Mouse (Mus musculus) liver, adult 2 months (tissue): Measurements from ENCODE around the gene Rabif. TPM values are rescaled to one million over a fixed set of nuclear protein-coding genes. Genes with fewer than 3 reads are reported as not detected.

Source experiments
- DNase-seq: peaks from one replicate; pipeline ENCODE4 v3.0.0-alpha.2; 2011; ENCODE audit warnings: low read depth, low spot score; ENCODE audit errors: extremely low read depth
- H3K27ac ChIP-seq: fragments of 200-500 bp; replicated peaks from 2 replicates; pipeline ENCODE4 v1.5.1; 2012; ENCODE audit warnings: low read depth, mild to moderate bottlenecking, control low read depth, inconsistent platforms, low read length; ENCODE audit not compliant: insufficient read depth
- H3K27me3 ChIP-seq: fragments of 200-500 bp; 2 replicates; pipeline ENCODE4 v1.6.1; 2012; ENCODE audit warnings: mild to moderate bottlenecking, moderate library complexity, low read length, inconsistent platforms; ENCODE audit not compliant: control insufficient read depth, insufficient read depth
- H3K36me3 ChIP-seq: fragments of 200-500 bp; 2 replicates; pipeline ENCODE4 v1.6.1; 2012; ENCODE audit warnings: low read length, inconsistent platforms; ENCODE audit not compliant: control insufficient read depth, insufficient read depth
- H3K4me1 ChIP-seq: fragments of 200-500 bp; 2 replicates; pipeline ENCODE4 v1.6.1; 2011; ENCODE audit warnings: low read length; ENCODE audit not compliant: control insufficient read depth, insufficient read depth
- H3K4me3 ChIP-seq: fragments of 200-500 bp; 2 replicates; pipeline ENCODE4 v1.5.1; 2011; ENCODE audit warnings: low read depth, mild to moderate bottlenecking, control low read depth, low read length, moderate library complexity; ENCODE audit not compliant: insufficient read depth
- H3K79me2 ChIP-seq: fragments of 200-500 bp; 2 replicates; pipeline ENCODE4 v1.6.1; 2012; ENCODE audit warnings: inconsistent platforms, mild to moderate bottlenecking, low read length, moderate library complexity; ENCODE audit not compliant: control insufficient read depth, insufficient read depth
- H3K9ac ChIP-seq: fragments of 200-500 bp; 2 replicates; pipeline ENCODE4 v1.6.1; 2012; ENCODE audit warnings: low read depth, mild to moderate bottlenecking, control low read depth, inconsistent platforms, low read length
- CTCF ChIP-seq: fragments of 200-500 bp; IDR thresholded peaks from 2 replicates; pipeline ENCODE4 v1.5.1; 2011; ENCODE audit warnings: low read depth, low read length, control low read depth
- POLR2A ChIP-seq: fragments of 200-500 bp; IDR thresholded peaks from 2 replicates; pipeline ENCODE4 v1.6.1; 2011; ENCODE audit warnings: low read length, control low read depth; ENCODE audit not compliant: insufficient read depth; ENCODE audit errors: extremely low read depth
- WGBS: fragments of 180-500 bp; shearing (Covaris S2); methylation state at CpG from one replicate; pipeline ENCODE4 v1.1.7; 2018; 5-methylcytosine and 5-hydroxymethylcytosine counted together
- polyA plus RNA-seq: library from polyadenylated mRNA; depleted of rRNA; stranded (reverse); fragments of >200 nt; gene quantifications from 2 replicates; pipeline ENCODE4 v1.2.3, GENCODE M21; 2012
- total RNA-seq: library from RNA; depleted of rRNA; stranded (reverse); fragments of >200 nt; gene quantifications from 2 replicates; pipeline ENCODE4 v1.2.3, GENCODE M21; 2014

The Rabif gene
- total and polyA plus RNA-seq, 2 experiments: 5.9 to 10.6 TPM

DNA sequence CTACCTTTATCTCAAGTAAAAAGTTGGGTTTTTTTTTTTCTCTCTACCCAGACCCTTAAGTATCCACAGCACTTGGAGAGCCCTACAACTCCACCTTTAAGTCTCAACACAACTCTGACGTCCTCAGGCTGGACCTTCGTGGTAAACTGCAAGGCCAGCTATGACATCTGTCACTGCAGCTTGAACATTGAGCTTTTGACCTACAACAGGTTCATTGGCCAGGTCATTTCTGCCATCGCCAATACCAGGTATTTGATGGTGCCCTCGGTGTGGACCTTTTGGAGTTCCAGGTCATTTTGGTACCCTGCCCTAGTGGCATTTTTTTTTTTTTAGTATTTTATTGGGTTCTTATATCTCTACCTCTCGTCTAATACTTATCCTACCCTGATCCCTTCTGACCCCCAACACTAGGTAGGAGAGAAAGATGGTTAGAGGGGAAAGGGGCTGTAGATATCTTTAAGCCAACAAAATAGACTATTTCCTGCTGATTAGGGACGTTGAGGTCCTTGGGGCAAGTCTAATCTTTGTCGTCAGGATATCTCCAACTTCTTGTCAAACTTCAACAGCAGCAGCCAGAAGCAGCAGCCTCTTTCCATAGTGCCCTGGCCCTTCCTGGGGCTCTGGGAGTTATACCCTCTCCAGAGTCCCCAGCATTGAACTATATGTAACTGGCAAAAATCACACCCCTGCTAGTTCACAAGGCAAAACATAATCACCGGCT, 25.7 kb downstream of the Rabif start:
- peak overlapping the region; percentile 52 for H3K27ac ChIP-seq
- H3K36me3 ChIP-seq: no peaks in the 10 kb centered on the region
- no peak overlapping the region for H3K4me3 ChIP-seq
- DNase-seq: peak; percentile 92
- peaks cover 11% of the 10 kb centered on the region for H3K4me1 ChIP-seq
- no peak overlapping the region for H3K9ac ChIP-seq
- TF ChIP-seq CTCF: no peak
- no peak for TF ChIP-seq POLR2A
- no peaks in the 10 kb centered on the region for H3K27me3 ChIP-seq
- WGBS: 31% methylated on average over 8 of the region's 8 CpGs
- no peaks in the 10 kb centered on the region for H3K79me2 ChIP-seq

DNA sequence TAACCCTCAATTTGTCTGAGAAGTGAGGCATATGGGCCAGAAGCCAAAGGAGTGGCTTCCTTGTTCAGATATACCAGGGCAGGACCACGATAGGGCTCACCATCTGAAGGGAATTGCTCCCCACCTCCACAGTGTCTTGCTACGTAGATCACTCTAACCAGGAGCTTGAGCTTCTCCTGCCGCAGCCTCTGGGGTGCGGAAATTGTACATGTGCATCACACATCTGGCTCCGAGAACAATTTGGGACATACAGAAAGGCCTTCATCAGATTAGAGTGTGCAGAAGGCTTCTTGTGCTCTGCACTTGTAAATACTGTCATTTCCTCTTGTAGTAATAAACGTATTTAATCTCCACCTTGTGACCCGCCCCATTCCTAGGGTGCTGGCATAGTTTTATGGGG, 26.7 kb downstream of the Rabif start:
- Histone ChIP-seq H3K27me3 (no peaks in the 10 kb centered on the region), H3K27ac (no peak overlapping the region), H3K4me1 (peaks cover 11% of the 10 kb centered on the region), H3K36me3 (no peaks in the 10 kb centered on the region), H3K4me3 (no peak overlapping the region), H3K79me2 (no peaks in the 10 kb centered on the region), H3K9ac (no peak overlapping the region)
- 89% methylated on average over 7 of the region's 7 CpGs for WGBS
- no peak for TF ChIP-seq CTCF
- DNase-seq: no peak

DNA sequence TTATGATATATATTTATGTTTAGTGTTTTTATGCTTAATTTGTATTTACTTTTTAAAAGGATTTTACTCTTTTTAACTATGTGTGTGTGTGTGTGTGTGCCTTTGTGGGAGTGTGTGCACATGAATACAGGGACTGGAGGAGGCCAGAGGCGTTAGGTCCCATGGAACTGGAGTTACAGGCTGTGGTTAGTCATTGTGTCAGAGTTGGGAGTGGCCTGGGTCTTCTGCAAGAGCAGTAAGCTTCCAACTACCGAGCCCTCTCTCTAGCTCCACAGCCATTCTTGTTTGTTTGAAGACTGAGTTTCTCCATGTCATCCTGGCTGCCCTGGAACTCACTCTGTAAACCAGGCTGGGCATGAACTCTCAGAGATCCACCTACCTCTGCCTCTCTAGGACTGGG, 27.9 kb downstream of the Rabif start:
- H3K27me3 ChIP-seq: no peaks in the 10 kb centered on the region
- no peak overlapping the region for H3K9ac ChIP-seq
- WGBS: 30% methylated on average over 2 of the region's 2 CpGs
- TF ChIP-seq CTCF: no peak
- TF ChIP-seq POLR2A: no peak
- H3K27ac ChIP-seq: no peak overlapping the region
- H3K36me3 ChIP-seq: no peaks in the 10 kb centered on the region
- peaks cover 11% of the 10 kb centered on the region for H3K4me1 ChIP-seq
- H3K79me2 ChIP-seq: no peaks in the 10 kb centered on the region
- no peak overlapping the region for H3K4me3 ChIP-seq
- peak; percentile 31 for DNase-seq

DNA sequence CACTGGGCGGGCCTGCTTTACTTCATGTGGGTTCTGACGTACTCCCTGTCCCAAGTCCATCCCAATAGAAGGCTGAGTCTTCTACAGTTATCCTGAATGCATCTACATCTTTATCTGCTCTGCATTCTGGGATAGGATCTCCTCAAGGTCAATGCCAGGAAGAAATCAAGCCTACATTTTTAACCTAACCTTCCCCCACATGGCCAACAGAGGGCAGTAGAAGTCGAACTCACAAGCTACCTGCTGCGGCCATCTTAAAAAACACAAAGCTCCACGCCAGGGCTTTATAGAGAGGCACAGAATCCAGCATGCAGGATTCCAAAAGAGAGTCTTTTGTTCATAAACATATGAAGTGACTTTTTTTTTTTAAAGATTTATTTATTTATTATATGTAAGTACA, 30.0 kb downstream of the Rabif start:
- H3K36me3 ChIP-seq: no peaks in the 10 kb centered on the region
- H3K9ac ChIP-seq: no peak overlapping the region
- no peak overlapping the region for H3K27ac ChIP-seq
- peaks cover 7% of the 10 kb centered on the region; the same call in 1 of the 2 replicates for H3K4me1 ChIP-seq
- 78% methylated on average over 5 of the region's 5 CpGs for WGBS
- no peak overlapping the region for H3K4me3 ChIP-seq
- peak; percentile 25; the same call in 1 of the 2 replicates for TF ChIP-seq CTCF
- TF ChIP-seq POLR2A: no peak
- H3K79me2 ChIP-seq: no peaks in the 10 kb centered on the region
- peak; percentile 28 for DNase-seq
- H3K27me3 ChIP-seq: no peaks in the 10 kb centered on the region

DNA sequence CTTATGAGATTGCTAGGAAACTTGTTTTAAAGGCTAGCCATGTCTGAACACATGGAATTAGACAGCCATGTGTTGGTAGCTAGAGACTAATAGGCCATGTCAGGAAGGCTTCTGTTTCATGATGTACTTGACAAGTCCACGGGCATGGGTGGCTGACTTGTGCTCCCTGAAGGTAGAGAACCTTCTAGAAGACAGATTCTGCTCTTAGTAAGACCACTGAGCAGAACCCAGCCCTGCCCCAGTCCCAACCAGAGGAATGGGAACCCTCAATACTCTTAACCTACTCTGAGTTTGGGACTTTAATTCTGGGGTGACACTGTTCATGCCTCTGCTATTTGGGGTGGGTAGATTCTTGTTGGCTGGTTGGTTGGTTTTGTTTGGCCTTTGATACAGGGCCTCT, 30.6 kb downstream of the Rabif start:
- no peak for DNase-seq
- peaks cover 5% of the 10 kb centered on the region; the same call in 1 of the 2 replicates for H3K4me1 ChIP-seq
- TF ChIP-seq POLR2A (no peak), CTCF (no peak)
- WGBS: 96% methylated on average over 1 of the region's 1 CpGs
- no peaks in the 10 kb centered on the region for H3K79me2 ChIP-seq
- no peak overlapping the region for H3K4me3 ChIP-seq
- H3K27ac ChIP-seq: no peak overlapping the region
- H3K36me3 ChIP-seq: no peaks in the 10 kb centered on the region
- H3K9ac ChIP-seq: no peak overlapping the region
- no peaks in the 10 kb centered on the region for H3K27me3 ChIP-seq

DNA sequence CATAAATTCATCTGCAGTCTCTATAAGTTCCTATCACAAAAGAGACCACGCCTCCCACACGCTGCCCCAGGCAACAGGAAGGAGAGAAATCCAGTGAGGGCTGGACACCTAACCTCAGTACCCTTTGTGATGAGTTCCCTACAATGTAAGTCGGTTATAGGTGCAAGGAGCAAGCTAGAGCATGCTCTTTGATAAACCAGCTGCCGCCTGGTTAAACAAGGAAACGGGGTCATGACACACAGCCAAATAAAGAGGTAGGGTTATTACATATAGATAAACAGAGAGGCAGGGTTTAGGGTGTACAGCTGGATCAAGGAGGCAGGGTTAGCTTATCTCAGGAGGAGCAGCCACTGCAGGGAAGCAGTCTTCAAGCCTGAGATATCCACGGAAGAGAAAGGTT, 32.3 kb downstream of the Rabif start:
- Histone ChIP-seq H3K9ac (no peak overlapping the region), H3K27me3 (no peaks in the 10 kb centered on the region), H3K36me3 (no peaks in the 10 kb centered on the region), H3K4me3 (no peak overlapping the region), H3K79me2 (no peaks in the 10 kb centered on the region), H3K27ac (no peak overlapping the region), H3K4me1 (no peaks in the 10 kb centered on the region)
- 68% methylated on average over 6 of the region's 6 CpGs for WGBS
- no peak for DNase-seq
- no peak for TF ChIP-seq CTCF
- no peak for TF ChIP-seq POLR2A
